Mouse (Mus musculus): ENCODE results near the gene Pnmal1. TPM values are rescaled to one million over a fixed set of nuclear protein-coding genes. Genes with fewer than 3 reads are reported as not detected.

Gene Pnmal1
- polyA plus RNA-seq (2014; fragmentation: Illumina TruSeq; extraction: RNeasy Lipid Tissue Mini Kit (QIAGEN cat#74804); ENCODE audit: low read depth, low replicate concordance) = 0.19 TPM

GRCm38 (mm10) chr7:16959539-16960187 lies at the start of gene Pnmal1:
Gene Pnmal1, plus strand, starts transcription at chr7:16959679.

DNA sequence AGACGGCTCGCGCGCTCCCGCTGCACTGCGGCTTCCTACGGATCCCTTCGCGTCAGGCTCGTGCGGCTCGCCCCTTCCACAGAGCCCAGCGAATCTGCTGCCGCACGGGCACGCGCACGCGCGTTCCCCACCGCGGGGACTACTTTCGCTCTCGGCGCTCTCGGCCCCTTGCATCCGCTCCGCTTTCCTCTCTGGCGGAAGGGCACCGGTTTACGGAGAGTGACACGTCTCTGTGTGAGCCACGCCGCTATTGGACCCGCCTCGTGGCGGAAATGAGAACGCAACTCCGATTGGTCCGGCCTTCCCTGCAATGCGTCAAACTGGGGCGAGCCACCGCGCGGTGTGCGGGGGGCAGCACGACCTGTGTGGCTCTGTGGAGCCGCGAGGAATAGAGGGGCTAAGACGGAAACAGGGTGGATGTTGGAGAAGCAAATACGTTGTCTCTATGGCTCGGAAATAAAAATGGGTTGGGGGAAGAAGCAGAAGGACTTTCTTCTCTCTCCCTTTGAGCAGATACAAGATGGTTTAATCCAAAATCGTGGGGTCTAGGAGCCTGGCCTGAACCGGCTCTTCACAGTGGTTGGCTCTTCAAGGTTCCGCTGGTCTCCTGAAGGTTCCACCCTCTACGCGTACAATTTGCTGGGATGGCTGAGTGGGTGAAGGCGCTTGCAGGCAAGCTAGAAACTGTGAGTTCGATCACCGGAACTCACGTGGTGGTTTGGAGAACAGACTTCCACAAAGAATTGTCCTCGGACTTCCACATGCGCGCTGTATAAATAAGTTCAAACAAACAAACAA lies 35.2 kb upstream of the Pnmal1 start, which contains the start of gene Calm3:
Calm3 (minus strand) TSS at position 78 of the 798 bp plus-strand sequence.

GRCm38 (mm10) chr7:16944061-16944807 lies 15.2 kb upstream of the Pnmal1 start, which contains the start of gene Pnmal2:
Gene Pnmal2, plus strand, starts transcription at chr7:16944682.

DNA sequence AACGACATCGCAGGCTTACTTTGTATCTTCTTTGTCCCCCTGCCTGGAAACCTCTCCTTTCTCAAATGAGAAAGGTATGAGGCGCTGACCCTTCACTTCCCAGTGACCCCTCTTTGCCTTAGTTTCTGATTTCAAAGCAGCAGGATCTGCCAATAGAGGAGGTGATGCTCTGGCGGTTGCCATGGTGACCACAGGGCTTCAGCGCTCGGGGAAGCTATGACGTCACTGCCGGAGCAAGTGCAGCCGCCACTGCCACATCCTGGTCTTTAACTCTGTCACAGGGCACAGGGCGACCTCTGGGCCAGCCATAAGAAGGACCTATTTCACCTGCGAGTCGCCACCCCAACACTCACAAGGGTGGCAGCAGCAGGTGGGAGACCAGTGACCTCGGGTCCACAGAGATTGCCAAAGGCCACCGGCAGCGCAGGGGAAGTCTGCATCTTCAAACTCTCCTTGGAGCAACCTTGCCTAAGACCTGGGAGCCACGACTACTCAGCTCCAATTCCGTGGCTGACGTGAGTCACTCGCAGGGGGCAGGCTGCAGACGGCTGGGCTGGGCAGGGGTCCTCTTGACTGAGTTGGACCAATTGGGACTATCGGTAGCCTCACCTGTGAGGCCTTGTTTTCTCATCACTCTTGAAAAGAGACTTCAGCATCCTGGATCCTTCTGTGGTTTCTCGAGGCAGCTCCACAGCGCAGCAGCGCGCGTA lies 23.5 kb downstream of the Pnmal1 start, which contains the start of gene Gm42372:
Gm42372 (plus strand) TSS at position 228 of the 710 bp plus-strand sequence.

GRCm38 (mm10) chr7:16992451-16992807 lies 33.0 kb downstream of the Pnmal1 start, which contains the start of gene Ccdc8:
Gene Ccdc8, plus strand, starts transcription at chr7:16992708.

Other genes with a start within 250 kb of the Pnmal1 start
- gene Ceacam9, start 237.8 kb upstream of the Pnmal1 start, polyA plus RNA-seq (2014; fragmentation: Illumina TruSeq; extraction: RNeasy Lipid Tissue Mini Kit (QIAGEN cat#74804); ENCODE audit: low read depth, low replicate concordance) = 0.30 TPM
- 156 TPM for gene Ap2s1, start 221.3 kb upstream of the Pnmal1 start, polyA plus RNA-seq (2014; fragmentation: Illumina TruSeq; extraction: RNeasy Lipid Tissue Mini Kit (QIAGEN cat#74804); ENCODE audit: low read depth, low replicate concordance)
- 638 TPM for gene Slc1a5, start 178.3 kb upstream of the Pnmal1 start, polyA plus RNA-seq (2014; fragmentation: Illumina TruSeq; extraction: RNeasy Lipid Tissue Mini Kit (QIAGEN cat#74804); ENCODE audit: low read depth, low replicate concordance)
- 61.2 TPM for gene Strn4, start 143.8 kb upstream of the Pnmal1 start, polyA plus RNA-seq (2014; fragmentation: Illumina TruSeq; extraction: RNeasy Lipid Tissue Mini Kit (QIAGEN cat#74804); ENCODE audit: low read depth, low replicate concordance)
- gene Fkrp, start 142.9 kb upstream of the Pnmal1 start, polyA plus RNA-seq (2014; fragmentation: Illumina TruSeq; extraction: RNeasy Lipid Tissue Mini Kit (QIAGEN cat#74804); ENCODE audit: low read depth, low replicate concordance) = 19.1 TPM
- gene Prkd2, start 116.8 kb upstream of the Pnmal1 start, polyA plus RNA-seq (2014; fragmentation: Illumina TruSeq; extraction: RNeasy Lipid Tissue Mini Kit (QIAGEN cat#74804); ENCODE audit: low read depth, low replicate concordance) = 22.1 TPM
- gene Dact3, start 84.4 kb upstream of the Pnmal1 start, polyA plus RNA-seq (2014; fragmentation: Illumina TruSeq; extraction: RNeasy Lipid Tissue Mini Kit (QIAGEN cat#74804); ENCODE audit: low read depth, low replicate concordance) = 5.9 TPM
- gene Gng8, start 67.9 kb upstream of the Pnmal1 start, polyA plus RNA-seq (2014; fragmentation: Illumina TruSeq; extraction: RNeasy Lipid Tissue Mini Kit (QIAGEN cat#74804); ENCODE audit: low read depth, low replicate concordance) = 4.3 TPM
- 2.4 TPM for gene Ptgir, start 53.2 kb upstream of the Pnmal1 start, polyA plus RNA-seq (2014; fragmentation: Illumina TruSeq; extraction: RNeasy Lipid Tissue Mini Kit (QIAGEN cat#74804); ENCODE audit: low read depth, low replicate concordance)
- gene Calm3, start 35.6 kb upstream of the Pnmal1 start, polyA plus RNA-seq (2014; fragmentation: Illumina TruSeq; extraction: RNeasy Lipid Tissue Mini Kit (QIAGEN cat#74804); ENCODE audit: low read depth, low replicate concordance) = 128 TPM
- 3.2 TPM for gene Pnmal2, start 15.0 kb upstream of the Pnmal1 start, polyA plus RNA-seq (2014; fragmentation: Illumina TruSeq; extraction: RNeasy Lipid Tissue Mini Kit (QIAGEN cat#74804); ENCODE audit: low read depth, low replicate concordance)
- gene Gm42372, start 23.4 kb downstream of the Pnmal1 start, polyA plus RNA-seq (2014; fragmentation: Illumina TruSeq; extraction: RNeasy Lipid Tissue Mini Kit (QIAGEN cat#74804); ENCODE audit: low read depth, low replicate concordance) = 0.16 TPM
- gene Ccdc8, start 33.0 kb downstream of the Pnmal1 start, polyA plus RNA-seq (2014; fragmentation: Illumina TruSeq; extraction: RNeasy Lipid Tissue Mini Kit (QIAGEN cat#74804); ENCODE audit: low read depth, low replicate concordance) = 3.5 TPM
- gene Ppp5c, start 68.2 kb downstream of the Pnmal1 start, polyA plus RNA-seq (2014; fragmentation: Illumina TruSeq; extraction: RNeasy Lipid Tissue Mini Kit (QIAGEN cat#74804); ENCODE audit: low read depth, low replicate concordance) = 49.6 TPM
- 3.4 TPM for gene Hif3a, start 102.7 kb downstream of the Pnmal1 start, polyA plus RNA-seq (2014; fragmentation: Illumina TruSeq; extraction: RNeasy Lipid Tissue Mini Kit (QIAGEN cat#74804); ENCODE audit: low read depth, low replicate concordance)
- 0.20 TPM for gene Psg16, start 114.4 kb downstream of the Pnmal1 start, polyA plus RNA-seq (2014; fragmentation: Illumina TruSeq; extraction: RNeasy Lipid Tissue Mini Kit (QIAGEN cat#74804); ENCODE audit: low read depth, low replicate concordance)
- not detected for gene Ceacam3, start 190.6 kb downstream of the Pnmal1 start, polyA plus RNA-seq (2014; fragmentation: Illumina TruSeq; extraction: RNeasy Lipid Tissue Mini Kit (QIAGEN cat#74804); ENCODE audit: low read depth, low replicate concordance)
- not detected for gene Psg29, start 243.8 kb downstream of the Pnmal1 start, polyA plus RNA-seq (2014; fragmentation: Illumina TruSeq; extraction: RNeasy Lipid Tissue Mini Kit (QIAGEN cat#74804); ENCODE audit: low read depth, low replicate concordance)

All from adipose tissue, adult 10 weeks (tissue).